Mouse (Mus musculus) G1E-ER4 (cell line): ENCODE measurements around the gene Cog7. TPM values are rescaled to one million over a fixed set of nuclear protein-coding genes. Genes with fewer than 3 reads are reported as not detected.

Experiments used
- GATA1 ChIP-seq: IDR thresholded peaks from one replicate; pipeline ENCODE4 v1.8.0; 2012; ENCODE audit warnings: low read length, inconsistent platforms
- polyA plus RNA-seq: library from polyadenylated mRNA; stranded (reverse); fragments of >175 nt; gene quantifications from 2 replicates; pipeline ENCODE4 v1.2.3, GENCODE M21; 2012

Cog7 gene
- polyA plus RNA-seq = 10.2 and 13.0 TPM in 2 replicates

DNA sequence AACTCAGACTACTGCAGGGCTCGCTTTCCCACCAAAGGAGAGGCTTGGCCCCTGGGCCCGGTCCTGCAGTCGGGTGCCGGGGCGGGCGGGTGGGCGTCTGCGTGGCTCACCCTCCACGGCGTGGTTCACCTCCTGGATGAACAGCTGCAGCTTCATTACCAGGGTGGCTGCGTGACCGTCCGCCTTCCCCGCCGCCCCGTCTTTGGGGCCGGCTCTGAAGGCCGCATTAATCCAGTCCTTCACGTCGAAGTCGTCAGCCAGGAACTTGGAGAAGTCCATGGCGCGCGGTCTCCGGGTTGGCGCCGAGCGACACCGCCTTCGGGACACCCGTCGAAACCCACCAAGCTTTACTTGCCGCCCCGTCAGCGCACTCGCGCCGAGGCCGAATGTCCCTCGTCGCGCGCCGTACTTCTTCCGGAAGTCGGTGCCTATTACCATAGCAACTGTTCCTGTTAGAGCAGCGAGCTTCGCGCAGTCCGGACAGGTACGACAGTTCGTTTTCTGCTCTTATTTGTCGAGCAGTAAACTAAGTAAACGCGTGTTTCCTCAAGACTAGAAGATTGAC is at the start of gene Cog7:
Gene Cog7 (minus strand): TSS at position 405 of the 565 bp plus-strand sequence.
- TF ChIP-seq GATA1 = no peak

DNA sequence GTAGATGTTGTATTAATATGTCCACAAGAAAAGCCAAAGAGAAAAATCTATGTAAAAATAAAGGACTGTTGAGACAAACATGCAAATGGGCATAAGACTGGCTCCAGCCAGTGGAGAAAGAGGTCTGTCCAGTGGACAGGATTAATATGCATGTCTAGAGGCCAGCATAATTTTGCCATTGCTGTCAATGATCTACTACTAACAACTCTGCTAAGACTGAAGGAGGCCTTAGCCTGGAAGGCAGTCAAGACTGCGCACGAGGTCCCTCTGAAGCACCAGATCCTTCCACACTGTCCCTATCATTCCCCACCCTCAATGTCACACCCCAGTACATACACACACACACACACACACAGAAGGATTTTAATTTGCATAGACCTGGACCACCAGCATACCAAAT is 40.6 kb upstream of the Cog7 start:
- TF ChIP-seq GATA1 = no peak

DNA sequence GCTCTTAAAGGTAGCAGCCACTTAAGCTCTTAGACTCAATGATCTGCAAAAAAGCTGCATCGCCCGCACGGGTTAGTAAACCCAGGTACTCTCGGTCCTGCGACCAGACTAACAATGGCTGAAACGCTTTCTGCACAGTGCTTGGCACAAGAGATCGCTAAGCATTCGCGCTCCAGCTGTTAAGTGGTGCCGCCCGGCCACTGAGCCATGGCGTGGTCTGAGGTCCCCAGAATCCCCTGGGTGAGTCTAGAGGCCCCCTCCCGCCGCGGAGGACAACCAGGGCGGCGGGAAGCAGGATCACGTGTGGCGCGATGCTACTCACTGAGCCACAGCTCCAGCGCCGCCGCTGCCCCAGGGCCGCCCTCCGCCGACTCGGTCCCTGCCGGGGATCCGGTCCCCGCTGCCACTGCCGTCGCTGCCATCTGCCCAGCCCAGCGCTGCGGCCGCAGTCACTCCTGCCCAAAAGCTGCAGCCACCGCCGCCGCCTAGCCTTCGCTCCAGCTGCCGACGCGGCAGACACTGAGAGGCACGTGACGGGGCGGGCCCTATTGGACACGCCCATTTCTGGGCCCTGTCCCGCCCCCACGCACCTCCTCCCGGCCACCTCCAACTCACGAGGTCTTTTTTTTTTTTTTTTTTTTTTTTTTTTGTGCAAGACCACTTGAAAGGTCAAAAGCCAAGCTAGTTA is 39.3 kb upstream of the Cog7 start, which contains the start of gene Gga2:
Gene Gga2 (minus strand): TSS at position 556 of the 688 bp plus-strand sequence.
- no peak for TF ChIP-seq GATA1

DNA sequence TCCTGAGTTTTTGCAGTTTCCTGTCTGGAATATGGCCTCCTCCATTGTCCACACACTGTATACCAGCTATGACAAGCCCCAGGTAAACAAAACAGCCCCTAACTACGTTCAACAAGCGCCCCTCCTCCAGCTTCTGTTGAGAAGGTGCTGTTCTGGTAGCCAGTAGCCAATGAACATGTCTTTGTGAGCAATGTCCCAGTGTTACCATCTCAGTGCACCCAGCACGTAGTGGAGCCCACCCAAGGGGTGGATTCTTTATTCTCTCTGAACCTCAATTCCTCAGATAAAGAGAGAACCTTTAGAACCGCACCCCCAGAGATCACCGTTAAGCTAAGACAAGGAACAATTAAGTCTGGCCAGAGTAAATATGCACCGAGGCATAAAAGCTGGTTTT is 38.8 kb upstream of the Cog7 start:
- no peak for TF ChIP-seq GATA1

DNA sequence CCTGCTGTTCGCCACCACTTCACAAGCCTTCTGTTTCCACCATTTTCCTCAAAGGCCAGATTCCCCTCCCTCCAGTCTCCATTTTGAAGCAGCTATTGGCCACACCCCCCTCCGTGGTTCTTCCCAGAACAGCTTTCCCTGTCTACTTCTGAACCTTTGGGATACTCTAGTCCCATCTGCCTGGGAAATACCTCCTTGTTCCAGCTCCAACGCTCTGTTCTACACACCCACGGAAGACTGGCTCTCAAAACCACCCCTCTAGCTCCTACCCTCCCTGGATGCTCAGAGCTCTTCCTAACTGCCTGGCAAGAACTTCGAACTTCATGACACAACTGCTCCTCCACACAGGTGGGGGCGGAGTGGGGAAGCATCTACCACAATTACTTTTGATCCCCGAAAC is 37.5 kb upstream of the Cog7 start:
- no peak for TF ChIP-seq GATA1

DNA sequence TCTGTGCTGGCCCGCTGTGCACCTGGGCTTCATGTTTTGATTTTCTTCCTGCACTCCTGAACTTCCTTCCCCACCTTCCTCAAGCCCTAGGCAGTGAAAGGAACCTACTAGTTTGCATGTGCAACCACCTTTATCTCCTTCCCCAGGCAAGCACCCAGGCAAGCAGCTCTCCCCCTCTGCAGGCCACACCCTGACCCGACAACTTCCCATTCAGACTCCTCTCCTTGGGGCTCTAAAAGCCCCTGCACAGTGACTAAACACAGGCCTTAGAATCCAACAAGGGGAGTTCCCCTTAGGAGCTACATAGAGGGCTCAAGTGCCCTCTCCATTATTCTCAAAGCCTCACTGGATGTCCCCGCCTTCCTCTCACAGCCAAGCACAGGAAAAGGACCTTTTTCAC is 36.7 kb upstream of the Cog7 start:
- TF ChIP-seq GATA1 = no peak

DNA sequence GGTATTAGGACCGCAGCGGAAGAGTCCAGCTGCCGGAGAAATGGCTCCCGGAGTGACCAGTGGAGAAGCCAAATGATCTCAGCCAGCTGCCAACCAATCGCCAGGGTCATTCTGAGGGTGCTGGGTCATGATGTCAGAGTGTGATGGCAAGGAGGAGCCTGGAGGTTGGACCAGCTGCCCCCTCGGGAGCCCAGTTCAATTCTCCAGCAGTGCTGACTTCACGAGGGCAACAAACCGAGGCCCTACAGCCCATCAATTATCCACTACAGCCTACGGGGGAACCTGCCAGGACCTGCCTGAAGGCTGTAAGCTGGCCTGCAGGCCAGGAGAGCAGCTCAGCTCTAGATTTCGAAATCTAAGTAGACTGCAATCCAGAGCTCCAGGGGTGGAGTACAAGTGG is 34.2 kb upstream of the Cog7 start:
- TF ChIP-seq GATA1 = no peak

DNA sequence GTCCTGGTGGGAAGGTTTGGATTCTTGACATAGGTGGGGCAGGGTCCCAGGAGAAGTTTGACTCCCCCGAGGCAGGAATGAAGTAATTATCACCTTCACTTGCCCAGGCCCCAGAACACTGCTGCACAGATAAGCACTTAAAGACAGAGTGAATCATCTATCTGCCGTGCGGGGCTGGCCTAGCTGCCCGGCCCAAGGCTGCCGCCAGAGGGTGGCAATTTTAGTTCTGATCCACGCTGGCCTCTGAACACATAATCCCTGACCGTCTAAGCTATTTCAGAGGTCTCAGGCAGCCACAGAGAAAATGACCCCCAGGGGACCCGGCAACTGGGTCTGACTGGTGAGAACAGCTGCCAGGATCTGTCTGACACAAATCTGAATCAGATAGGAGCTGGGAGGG is 33.6 kb upstream of the Cog7 start:
- no peak for TF ChIP-seq GATA1

DNA sequence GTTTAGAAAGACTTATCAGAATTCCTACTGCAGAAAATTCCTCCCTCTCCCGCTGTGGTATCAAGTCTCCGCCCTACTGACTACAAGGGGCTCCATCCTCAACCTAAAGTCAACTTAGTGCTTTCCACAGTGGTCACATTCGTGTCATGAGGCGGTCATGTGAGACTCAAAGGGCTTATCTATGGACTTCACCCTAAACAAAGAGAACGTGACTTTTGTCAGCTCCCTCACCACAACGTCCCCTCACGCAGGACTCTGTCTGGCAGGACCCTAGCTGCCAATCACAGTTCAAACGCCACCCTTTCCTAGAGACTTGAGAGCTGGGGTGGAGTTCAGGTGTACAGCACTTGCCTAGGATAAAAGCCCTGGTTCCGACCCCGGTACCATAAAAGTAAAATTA is 31.4 kb upstream of the Cog7 start:
- TF ChIP-seq GATA1 = no peak

DNA sequence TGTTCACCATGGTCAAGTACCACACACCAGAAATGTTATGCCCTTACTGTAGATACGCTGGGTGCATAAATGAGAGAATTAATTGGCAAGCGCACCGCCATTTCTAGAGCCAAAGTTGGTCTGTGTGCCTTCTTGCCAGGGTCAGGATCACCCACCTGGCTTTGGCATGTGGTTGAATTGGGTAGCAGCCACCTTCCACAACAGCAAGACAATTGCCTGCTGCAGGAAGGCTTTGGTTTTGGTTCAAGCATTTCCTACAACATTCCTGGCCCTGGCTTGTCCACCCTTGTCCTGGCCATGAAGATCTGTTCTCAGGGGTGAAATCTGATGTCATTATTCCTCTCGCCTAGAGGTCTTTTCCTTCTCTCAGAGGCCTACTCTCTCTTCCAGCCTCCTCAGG is 30.9 kb upstream of the Cog7 start:
- no peak for TF ChIP-seq GATA1

DNA sequence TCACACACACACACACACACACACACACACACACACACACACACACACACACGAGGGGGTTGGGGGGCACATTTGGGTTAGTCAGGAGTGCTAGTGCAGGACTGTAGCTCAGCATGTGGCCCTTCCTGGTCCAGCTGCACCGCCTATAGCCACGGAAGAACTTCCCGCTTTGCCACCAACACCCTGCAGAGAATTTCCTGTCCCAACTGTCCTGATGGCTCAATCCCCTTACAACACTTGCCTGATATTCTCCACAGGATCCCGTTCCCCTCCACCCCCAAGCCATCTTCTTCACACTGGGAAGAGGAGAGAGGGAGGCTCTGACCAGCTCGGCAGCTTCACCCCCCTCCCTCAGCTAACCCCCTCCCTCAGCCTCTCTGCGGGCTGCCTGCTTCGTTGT is 18.9 kb upstream of the Cog7 start:
- TF ChIP-seq GATA1 = no peak

DNA sequence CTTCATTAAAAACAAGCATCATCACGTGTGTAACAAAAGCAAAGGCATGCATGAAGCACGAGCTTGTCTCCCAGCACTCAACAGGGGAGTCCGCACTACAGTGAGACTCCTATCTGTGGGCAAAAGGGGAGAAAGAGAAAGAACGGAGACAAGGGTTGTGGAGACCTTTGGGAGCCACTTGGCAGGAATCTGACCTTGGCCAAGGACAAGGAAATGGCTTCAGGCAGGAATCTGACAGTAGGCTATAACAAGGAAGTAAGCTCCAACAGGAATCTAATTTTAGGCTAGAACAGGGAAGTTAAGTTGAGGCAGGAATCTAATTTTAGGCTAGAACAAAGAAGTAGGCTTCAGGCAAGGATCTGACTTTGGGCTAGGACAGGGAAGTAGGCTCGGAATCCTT is 14.4 kb upstream of the Cog7 start:
- TF ChIP-seq GATA1 = no peak

DNA sequence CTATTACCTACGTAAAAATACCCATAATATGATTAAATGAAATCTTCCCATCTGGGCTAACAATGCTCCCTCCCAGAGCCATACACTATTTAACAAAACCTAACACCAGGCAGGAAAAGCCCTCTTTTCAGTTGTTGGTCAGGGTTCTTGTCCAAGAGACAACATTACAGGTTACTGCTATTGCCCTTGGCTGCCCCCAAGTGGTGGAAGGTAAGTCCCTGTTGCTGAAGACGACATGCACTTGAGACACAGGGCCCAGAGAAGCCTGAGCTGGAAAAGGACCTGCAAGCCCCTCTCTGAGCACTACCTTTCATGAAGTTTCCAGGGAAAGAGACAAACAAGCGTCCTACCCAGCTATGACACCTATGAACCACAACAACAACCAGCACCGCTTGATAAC is 6.5 kb downstream of the Cog7 start:
- no peak for TF ChIP-seq GATA1

DNA sequence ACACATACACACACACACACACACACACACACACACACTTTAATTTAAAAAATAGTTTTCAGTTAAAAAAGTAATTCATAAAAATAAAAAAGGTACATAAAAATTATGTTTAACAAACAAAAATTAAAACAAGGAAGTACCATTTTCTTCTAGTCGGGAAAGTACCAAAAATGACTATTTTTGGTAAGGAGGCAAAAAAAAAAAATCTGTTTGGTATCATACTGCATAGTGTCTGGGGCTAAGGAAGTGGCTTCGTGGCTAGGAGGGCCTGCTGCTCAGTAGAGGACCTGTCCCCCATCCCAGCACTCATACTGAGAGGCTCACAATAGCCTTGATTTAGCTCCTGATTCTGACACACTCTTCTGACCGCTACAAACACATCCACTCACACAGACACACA is 9.8 kb downstream of the Cog7 start:
- TF ChIP-seq GATA1 = no peak

DNA sequence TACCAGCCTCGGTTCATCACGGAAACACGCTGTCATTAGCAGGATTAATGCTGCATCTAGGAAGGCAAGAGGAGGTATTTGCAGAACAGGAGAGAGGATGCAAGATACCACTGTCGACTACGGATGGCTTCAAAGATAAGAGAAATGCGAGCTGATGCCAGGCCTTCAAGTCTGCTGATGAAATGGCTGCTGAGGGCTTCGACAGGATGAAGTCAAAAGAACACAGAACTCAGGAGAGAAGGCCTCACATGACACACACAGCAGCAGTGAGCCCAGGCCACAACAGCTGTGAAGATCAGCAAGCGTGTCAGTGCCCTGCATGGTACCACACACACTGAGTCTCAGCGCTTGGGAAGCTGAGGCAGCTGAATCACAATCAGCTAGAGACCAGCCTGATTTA is 11.3 kb downstream of the Cog7 start:
- no peak for TF ChIP-seq GATA1

DNA sequence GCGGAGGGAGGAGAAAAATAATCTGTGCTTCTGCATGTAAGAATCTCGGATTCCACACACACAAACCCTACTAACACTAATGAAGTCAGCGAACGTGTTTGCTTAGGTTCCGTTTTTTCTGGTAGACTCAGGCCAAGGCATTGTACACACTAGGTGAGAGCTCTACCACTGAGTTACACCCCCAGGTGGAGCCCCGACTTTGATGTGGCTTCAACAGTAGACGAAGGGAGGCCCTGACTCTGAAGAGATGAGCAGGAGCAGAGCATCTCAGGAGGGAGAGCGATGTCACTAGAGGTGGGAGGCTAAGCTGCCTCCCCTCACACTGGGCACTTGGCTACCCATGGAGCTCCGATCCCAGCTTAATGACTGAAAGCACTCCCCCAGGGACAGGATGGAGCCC is 12.7 kb downstream of the Cog7 start:
- no peak for TF ChIP-seq GATA1

DNA sequence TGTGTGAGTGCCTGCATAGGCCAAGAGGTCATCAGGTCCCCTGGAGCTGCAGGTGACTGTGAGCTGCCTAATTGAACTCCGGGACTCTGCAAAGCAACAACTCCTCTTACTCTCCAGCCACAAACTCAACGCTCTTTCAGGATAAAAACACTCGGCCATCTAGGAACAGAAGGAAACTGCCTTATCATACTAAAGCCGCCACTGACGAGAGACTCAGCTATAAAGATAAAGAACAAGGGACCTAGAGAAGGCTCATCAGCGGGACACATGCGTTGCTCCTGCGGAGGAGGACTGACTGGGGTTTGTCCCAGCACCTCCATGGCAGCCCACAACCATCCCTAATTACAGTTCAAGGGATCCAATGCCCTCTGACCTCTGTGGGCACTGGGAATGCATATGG is 13.3 kb downstream of the Cog7 start:
- peak; percentile 56 for TF ChIP-seq GATA1
